Mouse (Mus musculus): ENCODE measurements around the gene Nanos1.

Nanos1 gene

GRCm38 (mm10) chr19:60755438-60756191, at the start of gene Nanos1:
Gene Nanos1, plus strand, starts transcription at chr19:60755987.
- peak; percentile 93 for DNase-seq

- DNase-seq: no peak
Observed at GRCm38 (mm10) chr19:60709193-60709900, 46.4 kb upstream of the Nanos1 start.

DNA sequence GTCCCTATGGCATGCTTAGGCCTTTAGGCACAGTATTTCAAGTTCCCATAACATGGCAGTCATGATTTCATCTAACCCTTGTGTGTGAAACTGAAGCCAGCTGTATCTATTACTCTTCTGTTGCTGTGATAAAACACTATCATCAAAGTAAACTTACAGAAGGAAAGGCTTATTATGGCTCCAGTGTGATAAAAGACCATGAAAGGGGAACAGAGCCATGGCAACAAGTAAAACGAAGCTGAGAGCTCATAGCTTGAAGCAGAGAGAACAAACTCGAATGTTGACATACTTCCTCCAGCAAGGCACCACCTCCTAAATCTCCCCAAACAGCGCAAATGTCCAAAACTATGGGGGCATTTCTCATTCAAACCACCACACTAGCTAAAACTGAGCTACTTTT, 45.6 kb upstream of the Nanos1 start:
- DNase-seq: no peak

DNA sequence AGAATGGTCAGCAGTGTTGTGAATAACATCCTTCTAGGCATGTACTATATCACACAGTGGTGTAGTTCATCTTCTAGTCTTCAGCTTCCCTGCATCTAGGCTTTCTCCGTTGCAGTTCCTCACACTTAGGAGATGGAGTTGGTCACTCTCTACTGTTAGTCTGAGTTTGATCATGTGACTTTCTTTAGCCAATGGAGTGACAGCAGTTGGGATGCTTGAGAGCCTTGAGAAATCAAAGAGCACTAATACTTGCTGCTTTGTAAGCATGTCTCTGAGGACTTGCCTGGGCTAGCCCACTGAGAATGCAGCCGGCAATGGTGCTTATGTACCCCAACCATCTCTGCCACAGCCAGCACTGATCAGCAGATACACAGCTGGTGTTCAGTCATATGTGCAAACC, 43.2 kb upstream of the Nanos1 start:
- DNase-seq: no peak

DNA sequence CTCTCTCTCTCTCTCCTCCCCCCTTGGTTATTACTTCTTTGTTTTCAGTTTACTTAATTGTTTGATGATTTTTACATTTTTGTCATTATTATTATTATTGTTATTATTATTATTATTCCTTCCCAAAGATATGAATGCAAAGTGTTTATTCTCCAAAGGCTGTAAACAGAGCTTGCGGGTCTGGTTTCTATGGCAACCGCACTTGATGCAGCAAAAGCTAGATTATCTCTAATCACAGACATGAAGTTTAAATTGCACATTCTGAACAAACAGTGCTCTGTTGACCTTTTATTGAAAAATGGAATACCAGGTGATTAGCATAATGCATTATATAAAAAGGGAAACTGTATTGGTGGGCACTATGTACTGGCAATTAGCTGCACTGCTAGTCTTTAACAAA, 39.4 kb upstream of the Nanos1 start:
- no peak for DNase-seq

DNA sequence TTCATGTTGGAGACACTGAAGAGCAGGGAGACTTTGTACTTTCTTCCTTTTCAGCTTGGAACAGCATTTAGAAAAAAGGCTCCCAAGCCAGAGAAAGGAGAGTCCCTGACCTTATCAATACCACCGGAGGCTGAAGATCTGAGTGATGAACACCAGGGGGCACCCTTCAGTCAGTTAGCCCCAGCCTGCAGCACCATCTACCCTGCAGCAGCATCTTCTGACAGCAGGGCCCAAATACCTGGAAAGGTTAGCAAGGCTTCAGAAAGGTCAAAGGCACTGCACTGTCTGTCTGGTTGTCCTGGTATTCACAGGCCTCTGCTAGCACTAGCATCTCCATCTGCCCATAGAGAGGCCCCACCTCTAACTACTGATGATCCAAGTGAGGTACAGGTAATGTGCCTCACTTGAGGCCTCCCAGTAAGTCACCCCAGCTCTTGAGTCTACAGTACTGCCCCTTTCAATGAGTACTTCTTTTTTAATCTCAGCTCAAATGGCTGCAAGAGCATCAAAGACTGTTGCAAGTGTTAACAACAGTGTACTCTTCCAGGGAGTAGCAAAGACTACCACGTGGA, 25.4 kb upstream of the Nanos1 start:
- peak; percentile 27 to 41 for DNase-seq

- no peak for DNase-seq
Observed at GRCm38 (mm10) chr19:60731299-60731698, 24.5 kb upstream of the Nanos1 start.

DNA sequence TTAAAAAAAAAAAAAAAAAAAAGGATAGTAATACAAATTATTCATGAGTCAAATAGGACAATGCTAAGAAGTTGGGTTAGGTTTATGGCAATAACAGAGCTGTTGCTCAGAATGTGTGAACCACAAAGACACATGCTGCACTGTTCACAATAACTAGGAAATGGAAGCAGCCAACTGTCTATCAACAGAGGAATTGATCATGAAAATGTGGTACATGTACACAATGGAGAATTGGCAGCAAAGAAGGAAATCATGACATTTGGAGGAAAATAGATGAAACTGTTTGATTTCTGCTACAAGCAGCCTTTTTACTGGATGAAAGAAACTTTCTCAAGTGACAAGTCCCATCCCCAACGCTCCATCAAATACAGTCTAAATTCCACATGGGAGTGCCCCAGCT, 23.8 kb upstream of the Nanos1 start:
- no peak for DNase-seq

DNA sequence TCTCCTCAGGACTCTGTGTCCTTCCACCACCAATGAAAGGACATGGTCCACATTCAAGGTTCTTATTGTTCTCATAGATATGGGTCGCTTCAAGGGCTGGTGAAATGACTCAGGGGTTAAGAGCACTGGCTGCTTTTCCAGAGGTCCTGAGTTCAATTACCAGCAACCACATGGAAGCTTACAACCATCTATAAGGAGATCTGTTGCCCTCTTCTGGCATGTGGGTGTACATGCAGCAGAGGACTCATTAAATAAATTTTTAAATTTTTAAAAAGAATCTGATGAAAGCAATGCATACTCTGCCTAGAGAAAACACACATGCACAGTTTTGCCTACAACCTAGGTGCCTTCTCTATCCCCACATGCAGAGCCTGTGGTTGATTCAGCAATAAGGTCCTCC, 15.2 kb upstream of the Nanos1 start:
- DNase-seq: no peak

GRCm38 (mm10) chr19:60743767-60744547, 11.8 kb upstream of the Nanos1 start:
- no peak for DNase-seq

- DNase-seq: no peak
Observed at GRCm38 (mm10) chr19:60747801-60748200, 8.0 kb upstream of the Nanos1 start.

DNA sequence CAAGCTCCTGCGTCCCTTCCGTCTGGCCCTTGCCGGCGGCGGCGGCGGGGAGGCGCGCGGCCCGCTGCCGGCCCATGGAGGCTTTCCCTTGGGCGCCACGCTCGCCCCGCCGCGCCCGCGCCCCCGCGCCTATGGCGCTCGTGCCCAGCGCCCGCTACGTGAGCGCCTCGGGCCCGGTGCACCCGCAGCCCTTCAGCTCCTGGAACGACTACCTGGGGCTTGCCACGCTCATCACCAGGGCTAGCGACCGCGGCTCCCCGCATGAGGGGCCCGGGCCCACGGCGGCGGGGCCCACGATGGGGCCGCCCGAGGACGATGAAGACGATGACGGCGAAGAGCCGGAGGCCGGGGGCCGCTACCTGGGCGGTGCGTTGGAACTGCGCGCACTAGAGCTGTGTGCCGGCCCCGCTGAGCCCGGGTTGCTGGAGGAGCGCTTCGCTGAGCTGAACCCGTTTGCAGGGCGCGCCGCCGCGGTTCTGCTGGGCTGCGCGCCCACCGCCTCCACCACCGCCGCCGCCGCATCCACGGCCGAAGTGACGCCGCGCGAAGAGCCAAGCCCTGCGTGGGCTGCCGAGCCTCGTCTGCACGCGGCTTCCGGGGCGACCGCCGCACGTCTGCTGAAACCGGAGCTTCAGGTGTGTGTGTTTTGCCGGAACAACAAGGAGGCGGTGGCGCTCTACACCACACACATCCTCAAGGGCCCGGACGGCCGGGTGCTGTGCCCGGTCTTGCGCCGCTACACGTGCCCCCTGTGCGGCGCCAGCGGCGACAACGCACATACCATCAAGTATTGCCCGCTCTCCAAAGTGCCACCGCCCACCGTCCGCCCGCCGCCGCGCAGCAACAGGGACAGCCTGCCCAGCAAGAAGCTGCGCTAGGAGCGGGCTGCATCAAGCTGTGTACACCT, 658 bp downstream of the Nanos1 start:
- peak; percentile 51 to 64 for DNase-seq

DNA sequence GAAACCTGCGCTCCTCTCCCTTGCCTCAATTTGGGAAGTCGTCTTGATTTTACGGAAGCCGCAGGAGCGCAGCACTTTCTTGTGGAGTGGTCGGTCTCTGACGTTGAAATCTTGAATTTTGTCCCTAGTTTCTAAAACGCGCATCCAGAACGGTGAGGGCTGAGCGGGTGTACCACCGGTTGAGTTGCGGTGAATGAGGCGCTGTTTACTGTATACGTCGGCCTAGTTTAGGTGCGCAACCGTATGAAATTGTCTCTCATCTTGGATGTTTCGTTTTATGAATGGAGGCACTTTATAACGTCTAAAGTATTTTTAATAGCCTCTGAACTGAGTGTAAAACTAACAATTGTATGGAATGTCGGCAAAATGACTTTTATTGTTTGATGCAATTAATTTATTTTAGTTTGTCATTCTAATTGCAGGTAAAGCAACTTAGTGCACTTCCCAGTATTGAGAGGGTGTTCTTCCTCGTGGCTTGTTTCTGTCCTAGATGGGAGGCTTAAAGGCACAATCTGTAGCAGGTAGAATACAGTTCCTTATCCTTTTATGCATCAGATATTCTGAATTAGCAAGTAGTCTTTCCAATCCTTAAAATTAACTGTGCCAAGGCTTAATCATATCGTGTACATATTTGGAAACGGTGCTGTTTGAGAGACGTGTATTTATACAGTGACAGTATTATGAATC, 1.5 kb downstream of the Nanos1 start:
- no peak for DNase-seq

DNA sequence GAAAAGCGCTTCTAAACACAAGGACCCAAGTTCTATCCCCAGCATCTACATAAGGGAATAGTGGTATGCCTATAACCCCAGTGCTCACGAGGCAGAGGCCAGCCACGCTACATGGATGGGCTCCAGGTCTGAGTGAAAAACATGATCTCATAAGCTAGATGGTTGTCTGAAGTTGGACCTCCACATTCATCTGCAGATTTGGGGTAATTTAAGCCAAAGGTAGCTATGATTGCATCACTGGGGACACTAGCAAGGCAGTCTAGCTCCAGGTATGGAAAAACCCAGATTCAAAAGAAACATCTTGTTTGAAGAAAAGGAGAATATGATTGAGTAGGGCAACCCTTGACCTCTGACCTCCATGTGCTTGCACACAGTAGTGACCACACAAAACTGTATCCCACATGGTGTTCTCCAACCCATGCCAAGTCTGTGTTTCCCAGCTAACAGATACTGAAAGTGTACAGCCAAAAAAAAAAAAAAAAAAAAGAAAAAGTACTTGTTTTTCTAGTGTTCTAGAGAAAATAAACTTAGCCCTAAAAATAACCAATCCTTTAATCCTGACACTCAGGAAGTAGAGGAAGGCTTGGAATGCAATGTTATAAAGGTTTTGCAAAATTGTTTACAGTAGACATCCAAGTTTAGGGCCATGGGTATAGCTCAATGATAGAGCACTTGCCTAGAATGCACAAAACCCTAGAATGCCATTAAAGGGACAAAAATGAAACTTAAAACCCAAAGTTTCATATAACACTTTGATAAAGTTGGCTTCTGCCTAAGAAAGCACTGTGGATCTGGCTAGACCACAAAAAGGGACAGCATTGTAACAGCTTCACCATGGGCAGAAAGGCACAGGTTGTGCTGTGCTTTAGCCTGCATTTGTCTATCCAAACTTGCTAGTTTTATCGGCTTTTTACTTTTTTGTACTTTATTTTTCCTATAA, 3.4 kb downstream of the Nanos1 start:
- no peak for DNase-seq

GRCm38 (mm10) chr19:60773366-60773765, 17.6 kb downstream of the Nanos1 start:
- DNase-seq: no peak

DNA sequence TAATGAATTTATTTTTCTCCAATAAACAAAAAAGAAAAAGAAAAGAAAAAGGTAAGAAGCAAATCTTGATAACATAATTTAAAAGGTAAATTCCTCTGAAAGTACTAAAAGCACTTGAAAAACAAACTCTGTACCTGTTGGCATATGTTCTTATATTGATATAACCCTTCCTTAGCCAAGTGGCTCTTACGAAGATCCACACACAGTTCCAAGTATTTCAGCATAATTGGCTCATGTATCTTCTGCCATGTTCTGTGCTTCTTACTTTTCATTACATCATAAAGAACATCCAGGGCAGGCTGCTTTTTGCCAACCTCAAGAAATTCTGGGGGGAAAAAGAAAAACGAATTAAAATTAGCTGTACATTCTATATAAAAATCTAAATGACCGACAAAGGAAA, 26.2 kb downstream of the Nanos1 start:
- DNase-seq: no peak

DNA sequence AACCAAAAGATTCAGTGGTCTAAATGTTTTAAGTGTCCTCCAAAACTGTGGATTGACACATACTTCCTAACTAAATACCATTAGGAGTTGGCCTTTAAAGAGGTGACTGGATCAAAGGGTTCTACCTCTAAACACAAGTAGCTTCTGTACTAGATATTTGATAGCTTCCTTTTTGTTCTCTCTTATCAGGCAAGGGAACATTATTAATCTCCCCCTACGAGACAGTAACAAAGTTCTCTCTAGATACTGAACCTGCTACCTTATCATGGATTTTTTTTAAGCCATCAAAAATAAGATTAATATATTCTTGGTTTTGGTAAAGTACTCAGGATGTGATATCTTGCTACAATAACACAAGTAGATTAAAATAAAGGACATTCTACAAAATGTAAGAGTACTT, 28.9 kb downstream of the Nanos1 start:
- DNase-seq: no peak

DNA sequence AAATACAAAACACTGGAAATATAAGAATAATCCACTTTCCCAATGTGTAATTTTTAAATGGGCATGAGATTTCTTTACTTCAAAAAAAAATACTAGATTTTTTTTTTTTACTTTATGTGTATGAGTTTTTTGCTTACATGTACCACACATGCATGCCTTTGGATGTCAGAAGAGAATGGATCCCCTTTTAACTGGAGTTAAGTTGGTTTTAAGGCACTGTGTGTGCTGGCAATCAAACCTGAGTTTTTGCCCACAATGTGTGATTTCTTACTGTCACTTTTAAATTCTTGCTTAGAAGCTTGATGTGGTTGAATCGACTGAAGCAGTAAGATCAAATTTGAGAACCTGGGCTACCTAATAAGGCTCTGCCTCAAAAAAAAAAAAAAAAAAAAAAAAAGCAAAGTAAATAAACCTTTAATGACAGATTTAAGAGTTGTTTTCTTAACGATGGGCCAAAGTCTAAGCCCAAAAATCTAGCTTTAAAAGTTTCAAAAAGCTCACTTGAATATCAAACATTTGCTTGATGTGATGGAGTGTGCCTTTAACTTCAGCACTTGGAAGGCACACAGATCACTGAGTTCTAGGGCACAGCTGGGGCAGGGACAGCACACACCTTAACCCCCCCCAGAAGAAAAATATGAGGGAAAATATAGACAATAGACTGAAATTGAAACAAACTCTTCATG, 31.8 kb downstream of the Nanos1 start:
- no peak for DNase-seq

GRCm38 (mm10) chr19:60788214-60788960, 32.6 kb downstream of the Nanos1 start:
- no peak for DNase-seq

Measured in lung, postnatal 4 days (tissue).